Mouse (Mus musculus) CH12.LX (cell line): ENCODE results near the gene Rab44.

Experiments used
- JUND ChIP-seq: conservative IDR thresholded peaks from 2 replicates; pipeline ENCODE4 v1.6.1; 2011; ENCODE audit warnings: low read depth, low read length, improper control_type of control experiment
- POLR2A ChIP-seq: IDR thresholded peaks from 2 replicates; pipeline ENCODE4 v1.6.1; 2011; ENCODE audit warnings: low read depth, mild to moderate bottlenecking, improper control_type of control experiment, low read length
- ZKSCAN1 ChIP-seq: IDR thresholded peaks from 2 replicates; pipeline ENCODE4 v1.6.1; 2012; ENCODE audit warnings: low read depth, inconsistent platforms, low read length, improper control_type of control experiment, borderline replicate concordance

GRCm38 (mm10) chr17:29167371-29167770 lies 53.4 kb downstream of the Rab44 start:
- TF ChIP-seq JUND: no peak
- peak; percentile 64 for TF ChIP-seq POLR2A
- no peak for TF ChIP-seq ZKSCAN1
